In the genomic region with DNA sequence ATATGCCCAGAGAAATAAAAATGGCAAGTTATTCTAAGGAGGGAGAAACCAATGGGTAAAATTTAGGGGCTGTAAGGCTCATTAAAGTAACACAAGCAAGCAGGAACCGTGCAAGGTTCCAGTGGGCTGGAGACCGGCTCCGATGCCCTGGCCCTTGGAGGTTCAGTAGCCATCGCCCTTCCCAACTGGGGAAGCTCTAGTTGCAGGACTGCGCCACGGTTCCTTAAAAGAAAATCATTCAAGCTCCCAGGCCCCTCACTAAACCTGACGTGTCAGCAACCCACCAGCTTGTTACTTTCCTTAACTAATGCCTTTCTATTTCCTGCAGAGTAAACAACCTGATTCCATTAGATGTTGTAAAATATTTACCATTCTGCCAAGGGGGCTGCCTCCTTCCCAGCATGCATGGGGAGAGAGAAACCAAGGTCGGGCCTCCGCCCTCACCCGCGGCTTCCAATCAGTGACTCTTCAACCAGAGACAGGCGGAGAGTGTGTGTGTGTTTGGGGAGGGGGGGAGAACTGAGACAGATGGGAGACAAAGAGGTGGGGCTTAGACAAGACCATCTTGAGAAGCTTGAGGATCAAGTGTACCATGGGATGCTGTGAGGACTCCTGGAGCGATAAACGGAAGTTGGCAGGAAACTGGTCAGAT, we compare ENCODE assay signal across 18 mouse cellular contexts.
"Had no signal": no experiment of that assay in that cellular context is flagged by ENCODE, and none has a peak within 500 bp of the region (broad histone marks: within the 10 kb centered on the region; RNA-seq: fewer than 3 reads in every experiment).

No protein-coding gene starts in this region.

- H3K9me3 ChIP-seq: liver, embryonic 13.5 days; neural tube, embryonic 13.5 days; stomach, embryonic 15.5 days had no signal

- DNase-seq: layer of hippocampus, postnatal 36 days; liver, embryonic 13.5 days; lung, adult 2 months; lung, postnatal 14 days; lung, postnatal 4 days; right cerebral cortex, adult 18-20 months; right cerebral cortex, postnatal 14 days; right cerebral cortex, postnatal 4 days; thymus, postnatal 25 days had no signal

- H3K4me2 ChIP-seq: liver, embryonic 13.5 days; midbrain, embryonic 11.5 days; neural tube, embryonic 13.5 days; stomach, embryonic 15.5 days had no signal

- H3K9ac ChIP-seq: liver, embryonic 13.5 days; neural tube, embryonic 13.5 days; stomach, embryonic 15.5 days had no signal

- H3K4me3 ChIP-seq: left cerebral cortex, adult 2 months; liver, embryonic 13.5 days; myocyte; neural tube, embryonic 13.5 days; stomach, embryonic 15.5 days had no signal

- ATAC-seq: hindbrain, postnatal 0 days; inflammation-experienced regulatory T-cells, adult 6 months; intestine, embryonic 16.5 days; midbrain, embryonic 16.5 days had no signal

- H3K36me3 ChIP-seq: liver, embryonic 13.5 days; neural tube, embryonic 13.5 days; stomach, embryonic 15.5 days had no signal

- H3K27me3 ChIP-seq: liver, embryonic 13.5 days; neural tube, embryonic 13.5 days; stomach, embryonic 15.5 days had no signal

- H3K4me1 ChIP-seq: liver, embryonic 13.5 days; stomach, embryonic 15.5 days had no signal

- H3K27ac ChIP-seq: hindbrain, postnatal 0 days; left cerebral cortex, adult 2 months; liver, embryonic 13.5 days; neural tube, embryonic 13.5 days; stomach, embryonic 15.5 days had no signal
